Mouse (Mus musculus) myocyte (in vitro differentiated cells): ENCODE data around the gene Smyd3. TPM values are rescaled to one million over a fixed set of nuclear protein-coding genes. Genes with fewer than 3 reads are reported as not detected.
"Not testable (repeated sequence)": the region's sequence is repeated elsewhere in the genome, so short reads cannot be mapped to it uniquely, and the experiment has no call there.

Source experiments
- H3K27me3 ChIP-seq: one replicate; pipeline ENCODE4 v1.6.1; 2011; ENCODE audit not compliant: control insufficient read depth, insufficient read depth, insufficient read length
- H3K36me3 ChIP-seq: one replicate; pipeline ENCODE4 v1.6.1; 2011; ENCODE audit not compliant: control insufficient read depth, insufficient read depth
- H3K4me2 ChIP-seq: one replicate; pipeline ENCODE4 v1.6.1; 2011; ENCODE audit warnings: low read depth, control low read depth
- H3K4me3 ChIP-seq: one replicate; pipeline ENCODE4 v1.5.1; 2011; ENCODE audit warnings: mild to moderate bottlenecking, control low read depth, moderate library complexity
- H3K79me2 ChIP-seq: one replicate; pipeline ENCODE4 v1.6.1; 2011; ENCODE audit not compliant: control insufficient read depth, insufficient read depth
- H3ac ChIP-seq: one replicate; pipeline ENCODE4 v1.6.1; 2011; ENCODE audit not compliant: control insufficient read depth, insufficient read length
- CEBPB ChIP-seq: IDR thresholded peaks from 2 replicates; pipeline ENCODE4 v1.6.1; 2011; ENCODE audit warnings: mild to moderate bottlenecking, moderate library complexity; ENCODE audit not compliant: poor library complexity, insufficient read depth, severe bottlenecking
- E2F4 ChIP-seq: IDR thresholded peaks from one replicate; pipeline ENCODE4 v1.6.1; 2011; ENCODE audit warnings: mild to moderate bottlenecking, control low read depth, moderate library complexity; ENCODE audit not compliant: insufficient read depth
- MAX ChIP-seq: IDR thresholded peaks from one replicate; pipeline ENCODE4 v1.6.1; 2011; ENCODE audit warnings: low read depth, mild to moderate bottlenecking, control low read depth
- MYOD1 ChIP-seq, 3 experiments: IDR thresholded peaks; one replicate each; pipeline ENCODE4 v1.6.1; 2011; ENCODE audit warnings: control low read depth in 2 of 3, low read depth in 2 of 3, mild to moderate bottlenecking in 2 of 3, moderate library complexity in 1 of 3; ENCODE audit not compliant: insufficient read length in 2 of 3, control insufficient read depth in 1 of 3
- MYOG ChIP-seq, 3 experiments: IDR thresholded peaks; one replicate each; pipeline ENCODE4 v1.6.1; 2011; ENCODE audit warnings: control low read depth in 2 of 3, low read depth in 2 of 3, mild to moderate bottlenecking in 2 of 3; ENCODE audit not compliant: insufficient read length in 2 of 3, control insufficient read depth in 1 of 3, insufficient read depth in 1 of 3
- POLR2A ChIP-seq: IDR thresholded peaks from one replicate; pipeline ENCODE4 v1.6.1; 2011; ENCODE audit warnings: low read depth, mild to moderate bottlenecking, control low read depth, moderate library complexity; ENCODE audit not compliant: insufficient read length
- POLR2AphosphoS2 ChIP-seq: IDR thresholded peaks from one replicate; pipeline ENCODE4 v1.6.1; 2011; ENCODE audit warnings: low read depth, control low read depth; ENCODE audit not compliant: insufficient read length
- REST ChIP-seq: IDR thresholded peaks from one replicate; pipeline ENCODE4 v1.6.1; 2011; ENCODE audit warnings: mild to moderate bottlenecking, control low read depth, moderate library complexity; ENCODE audit not compliant: insufficient read depth, insufficient read length
- SRF ChIP-seq: IDR thresholded peaks from one replicate; pipeline ENCODE4 v1.6.1; 2011; ENCODE audit warnings: low read depth; ENCODE audit not compliant: control insufficient read depth, insufficient read length
- TCF12 ChIP-seq: IDR thresholded peaks from one replicate; pipeline ENCODE4 v1.6.1; 2011; ENCODE audit warnings: mild to moderate bottlenecking, control low read depth; ENCODE audit not compliant: poor library complexity, insufficient read depth, severe bottlenecking
- TCF3 ChIP-seq: IDR thresholded peaks from one replicate; pipeline ENCODE4 v1.6.1; 2011; ENCODE audit warnings: low read depth, control low read depth; ENCODE audit not compliant: insufficient read length
- USF1 ChIP-seq: IDR thresholded peaks from one replicate; pipeline ENCODE4 v1.6.1; 2011; ENCODE audit warnings: low read depth, mild to moderate bottlenecking, control low read depth, moderate library complexity
- polyA plus RNA-seq: library from polyadenylated mRNA; unstranded; fragments of >200 nt; fragmentation: generic; extraction: Trizol; gene quantifications from one replicate; pipeline ENCODE4 v1.2.1, GENCODE M21; 2012; ENCODE audit warnings: missing spikeins

Gene Smyd3
- polyA plus RNA-seq, 1 experiment = 22.7 TPM

GRCm38 (mm10) chr1:179546551-179546917, 28.7 kb upstream of the Smyd3 start:
- no peak for TF ChIP-seq POLR2A
- TF ChIP-seq MAX = no peak
- peak in 1 of 3 experiments; percentile 1 for TF ChIP-seq MYOG (IDR thresholded peaks at IDR 0.05; ENCODE audit: control insufficient read depth in 1 of 3, insufficient read depth in 1 of 3, insufficient read length in 2 of 3, low read depth in 2 of 3)
- no peak for TF ChIP-seq TCF12
- peak overlapping the region; percentile 30 for H3ac ChIP-seq
- H3K4me2 ChIP-seq = peak overlapping the region; percentile 77
- peak overlapping the region; percentile 60 for H3K4me3 ChIP-seq
- no peaks in the 10 kb centered on the region for H3K27me3 ChIP-seq
- H3K79me2 ChIP-seq = peaks cover 45% of the 10 kb centered on the region
- peaks cover 5% of the 10 kb centered on the region for H3K36me3 ChIP-seq

- H3K27me3 ChIP-seq, H3K36me3 ChIP-seq: not testable (repeated sequence)
- H3K4me2 ChIP-seq = peak within 1 kb of the TSS; percentile 98
- peaks cover 45% of the 10 kb centered on the region for H3K79me2 ChIP-seq
- TF ChIP-seq POLR2AphosphoS2 (peak; percentile 5), POLR2A (peak; percentile 49), MYOG (IDR thresholded peaks at IDR 0.05; ENCODE audit: control insufficient read depth in 1 of 3, insufficient read depth in 1 of 3, insufficient read length in 2 of 3, low read depth in 2 of 3) (peak in 1 of 3 experiments; percentile 5)
- peak within 1 kb of the TSS; percentile 30 for H3ac ChIP-seq
- H3K4me3 ChIP-seq = peak within 1 kb of the TSS; percentile 60
These were observed 28.1 kb upstream of the Smyd3 start, which contains the start of the genes Tfb2m and Cnst for GRCm38 (mm10) chr1:179545768-179546550. Gene Tfb2m (minus strand): TSS chr1:179546267. Gene Cnst (plus strand): TSS chr1:179546370.

GRCm38 (mm10) chr1:179541502-179541901, 23.7 kb upstream of the Smyd3 start:
- TF ChIP-seq SRF (no peak), CEBPB (no peak), E2F4 (no peak), USF1 (no peak), MYOD1 (IDR thresholded peaks at IDR 0.05; ENCODE audit: control insufficient read depth in 1 of 3, insufficient read length in 2 of 3, low read depth in 2 of 3) (no peak), POLR2A (no peak), MAX (no peak), POLR2AphosphoS2 (no peak), MYOG (IDR thresholded peaks at IDR 0.05; ENCODE audit: control insufficient read depth in 1 of 3, insufficient read depth in 1 of 3, insufficient read length in 2 of 3, low read depth in 2 of 3) (no peak), TCF12 (no peak)
- Histone ChIP-seq H3K4me2 (no peak overlapping the region), H3K4me3 (no peak overlapping the region), H3K27me3 (no peaks in the 10 kb centered on the region), H3K79me2 (peaks cover 21% of the 10 kb centered on the region), H3ac (no peak overlapping the region), H3K36me3 (peaks cover 12% of the 10 kb centered on the region)

- H3K27me3 ChIP-seq = no peaks in the 10 kb centered on the region
- TF ChIP-seq TCF12 = no peak
- no peak for TF ChIP-seq E2F4
- no peak for TF ChIP-seq MYOG (IDR thresholded peaks at IDR 0.05; ENCODE audit: control insufficient read depth in 1 of 3, insufficient read depth in 1 of 3, insufficient read length in 2 of 3, low read depth in 2 of 3)
- no peak for TF ChIP-seq MAX
- TF ChIP-seq POLR2A = no peak
- TF ChIP-seq CEBPB = no peak
- no peak for TF ChIP-seq USF1
- no peak for TF ChIP-seq TCF3
- no peak for TF ChIP-seq REST
- no peak for TF ChIP-seq POLR2AphosphoS2
- no peak for TF ChIP-seq SRF
- TF ChIP-seq MYOD1 (IDR thresholded peaks at IDR 0.05; ENCODE audit: control insufficient read depth in 1 of 3, insufficient read length in 2 of 3, low read depth in 2 of 3) = no peak
- no peak overlapping the region for H3K4me3 ChIP-seq
- no peak overlapping the region for H3ac ChIP-seq
- no peak overlapping the region for H3K4me2 ChIP-seq
- H3K79me2 ChIP-seq = peaks cover 12% of the 10 kb centered on the region
- H3K36me3 ChIP-seq = peaks cover 24% of the 10 kb centered on the region
These were observed 22.0 kb upstream of the Smyd3 start for GRCm38 (mm10) chr1:179539887-179540286.

- H3K36me3 ChIP-seq = peaks cover 29% of the 10 kb centered on the region
- no peak overlapping the region for H3ac ChIP-seq
- no peak overlapping the region for H3K4me3 ChIP-seq
- peaks cover 3% of the 10 kb centered on the region for H3K79me2 ChIP-seq
- H3K4me2 ChIP-seq = no peak overlapping the region
- no peak for TF ChIP-seq SRF
- TF ChIP-seq USF1 = no peak
- no peaks in the 10 kb centered on the region for H3K27me3 ChIP-seq
These were observed 21.2 kb upstream of the Smyd3 start for GRCm38 (mm10) chr1:179539054-179539453.
